Mouse (Mus musculus): ENCODE measurements at regions not wholly inside any gene's neighbourhood (a gene's known extent, or its start where the extent isn't known, plus 50 kb on each side); places are given as distances from the start of the nearest gene placed in this dataset.
"Not testable (repeated sequence)": the region's sequence is repeated elsewhere in the genome, so short reads cannot be mapped to it uniquely, and the experiment has no call there.

GRCm38 (mm10) chr7:95991250-95992032 is 179.6 kb upstream of the Tenm4 start:
- DNase-seq, result no peak

- no peak for DNase-seq
Observed at GRCm38 (mm10) chr7:95992033-95992516, 179.0 kb upstream of the Tenm4 start.

- no peak for DNase-seq
Observed at GRCm38 (mm10) chr7:95992521-95992920, 178.5 kb upstream of the Tenm4 start.

- peak in 1 of 2 experiments; percentile 3 for DNase-seq
Observed at GRCm38 (mm10) chr7:95997190-95997589, 173.9 kb upstream of the Tenm4 start.

GRCm38 (mm10) chr7:95999189-95999588 is 171.9 kb upstream of the Tenm4 start:
- no peak for DNase-seq

- no peak for DNase-seq
Observed at GRCm38 (mm10) chr7:96002401-96002800, 168.6 kb upstream of the Tenm4 start.

DNA sequence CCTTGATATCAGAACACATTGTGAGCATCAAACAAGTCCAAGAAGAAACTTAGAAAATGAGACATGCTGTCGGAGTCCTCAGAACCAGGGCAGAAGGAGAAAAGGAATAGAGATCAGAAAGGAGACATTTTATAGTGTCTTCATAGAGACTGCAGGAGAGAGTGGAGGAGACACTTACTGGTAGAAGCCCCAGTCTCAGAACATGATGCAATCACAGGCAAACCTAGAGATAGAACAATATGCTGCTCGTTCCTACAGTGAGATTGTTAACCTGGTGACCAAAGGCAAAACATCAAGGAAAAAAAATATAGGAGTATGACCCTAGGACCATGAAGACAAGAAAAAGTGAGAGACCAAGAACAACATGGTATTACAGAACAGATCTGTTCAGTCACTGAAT is 164.7 kb upstream of the Tenm4 start:
- no peak for DNase-seq

- no peak for DNase-seq
Observed at GRCm38 (mm10) chr7:96013008-96013407, 158.0 kb upstream of the Tenm4 start.

- DNase-seq, result no peak
Observed at GRCm38 (mm10) chr7:96017112-96017884, 153.7 kb upstream of the Tenm4 start.

- no peak for DNase-seq
Observed at GRCm38 (mm10) chr7:96024048-96024447, 147.0 kb upstream of the Tenm4 start.

- DNase-seq, result no peak
Observed at GRCm38 (mm10) chr7:96026781-96027418, 144.1 kb upstream of the Tenm4 start.

- DNase-seq, result no peak
Observed at GRCm38 (mm10) chr7:96033636-96034035, 137.4 kb upstream of the Tenm4 start.

- DNase-seq, result peak; percentile 17 to 21
Observed at GRCm38 (mm10) chr7:96035456-96035855, 135.6 kb upstream of the Tenm4 start.

- DNase-seq, result peak in 1 of 2 experiments; percentile 3
Observed at GRCm38 (mm10) chr7:96039628-96040027, 131.4 kb upstream of the Tenm4 start.

DNA sequence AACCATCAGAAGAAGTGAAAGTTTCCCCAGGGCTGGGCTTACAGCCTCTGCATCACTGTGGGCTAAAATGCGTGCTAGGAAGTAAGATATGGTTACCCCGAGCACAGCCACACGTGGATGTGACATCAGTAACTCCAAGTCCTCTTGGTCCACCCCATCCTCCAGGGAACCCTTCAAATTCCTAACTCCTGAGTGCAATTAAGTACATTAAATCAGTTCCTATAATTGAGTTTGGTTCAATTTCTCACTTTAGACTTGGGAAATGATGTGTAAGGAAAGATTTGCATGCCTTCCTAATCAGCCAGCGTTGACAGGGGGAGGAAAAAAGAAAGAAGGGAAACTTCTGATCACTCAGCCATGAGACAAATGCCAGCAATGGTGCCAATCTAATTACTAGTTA is 129.2 kb upstream of the Tenm4 start:
- DNase-seq, result no peak

GRCm38 (mm10) chr7:96051631-96052030 is 119.4 kb upstream of the Tenm4 start:
- DNase-seq, result no peak

DNA sequence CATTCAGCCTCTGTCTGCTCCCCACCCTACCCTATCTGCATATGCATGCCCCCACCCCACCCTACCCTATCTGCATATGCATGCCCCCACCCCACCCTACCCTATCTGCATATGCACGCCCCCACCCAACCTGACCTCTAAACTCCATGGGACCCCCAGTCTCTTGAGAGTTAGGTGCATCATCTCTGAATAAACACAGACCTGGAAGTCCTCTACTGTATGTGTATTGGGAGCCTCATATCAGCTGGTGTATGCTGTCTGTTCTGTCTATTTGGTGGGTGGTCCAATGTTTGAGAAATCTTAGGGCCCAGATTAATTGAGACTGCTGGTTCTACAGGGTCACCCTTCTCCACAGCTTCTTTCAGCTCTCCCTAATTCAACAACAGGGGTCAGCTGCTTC is 109.4 kb upstream of the Tenm4 start:
- DNase-seq, result not testable (repeated sequence)

GRCm38 (mm10) chr7:96078511-96078910 is 92.5 kb upstream of the Tenm4 start:
- DNase-seq, result no peak

- DNase-seq, result peak in 1 of 2 experiments; percentile 4
Observed at GRCm38 (mm10) chr7:96081676-96082075, 89.4 kb upstream of the Tenm4 start.

DNA sequence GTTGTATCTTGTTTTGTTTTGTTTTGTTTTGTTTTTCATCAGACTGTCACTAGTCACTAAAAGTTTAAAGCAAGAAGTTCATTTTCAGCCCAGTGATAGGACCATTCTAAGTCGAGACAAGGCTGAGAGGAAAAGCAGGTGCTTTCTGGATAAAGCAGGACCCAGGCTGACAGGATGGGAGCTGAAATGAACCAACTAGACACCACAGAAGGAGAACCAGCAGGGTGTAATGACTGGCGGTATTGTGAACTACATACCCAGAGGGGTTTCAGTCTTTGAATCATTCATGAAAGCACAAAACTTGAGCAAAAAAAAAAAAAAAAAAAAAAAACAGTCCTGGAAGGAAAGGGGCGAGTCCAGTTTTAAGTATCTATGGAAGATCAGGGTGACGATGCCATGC is 75.9 kb upstream of the Tenm4 start:
- no peak for DNase-seq

GRCm38 (mm10) chr7:96095752-96096151 is 75.3 kb upstream of the Tenm4 start:
- DNase-seq, result no peak

DNA sequence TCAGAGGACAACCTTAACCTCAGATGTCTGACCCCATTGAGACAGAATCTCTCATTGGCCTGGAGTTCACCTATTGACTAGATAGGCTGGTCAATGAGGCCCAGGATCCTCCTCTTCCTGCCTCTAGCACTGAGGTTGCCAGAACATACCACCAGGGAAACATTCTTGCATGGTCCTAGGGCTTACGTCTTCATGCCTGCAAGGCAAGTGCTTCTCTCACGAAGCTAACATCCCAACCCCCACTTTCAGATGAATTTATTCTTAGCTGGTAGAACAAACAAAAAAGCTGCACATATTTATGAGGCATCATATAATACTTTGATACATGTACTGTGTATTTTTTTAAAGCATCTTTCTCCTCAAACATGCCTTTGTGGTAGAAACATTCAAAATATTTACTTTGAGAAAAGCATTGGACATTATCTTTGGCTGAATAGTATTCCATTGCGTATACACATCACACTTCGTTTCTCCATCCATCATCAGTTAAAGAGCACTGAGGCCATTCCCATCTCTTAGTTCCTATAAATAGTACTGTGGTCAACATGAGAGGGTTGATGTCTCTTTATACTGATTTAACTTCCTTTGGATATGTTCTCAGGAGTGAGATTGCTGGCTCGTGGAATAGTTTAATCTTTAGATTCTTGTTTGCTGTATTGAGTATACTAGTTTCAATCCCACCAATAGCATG is 72.2 kb upstream of the Tenm4 start:
- no peak for DNase-seq

DNA sequence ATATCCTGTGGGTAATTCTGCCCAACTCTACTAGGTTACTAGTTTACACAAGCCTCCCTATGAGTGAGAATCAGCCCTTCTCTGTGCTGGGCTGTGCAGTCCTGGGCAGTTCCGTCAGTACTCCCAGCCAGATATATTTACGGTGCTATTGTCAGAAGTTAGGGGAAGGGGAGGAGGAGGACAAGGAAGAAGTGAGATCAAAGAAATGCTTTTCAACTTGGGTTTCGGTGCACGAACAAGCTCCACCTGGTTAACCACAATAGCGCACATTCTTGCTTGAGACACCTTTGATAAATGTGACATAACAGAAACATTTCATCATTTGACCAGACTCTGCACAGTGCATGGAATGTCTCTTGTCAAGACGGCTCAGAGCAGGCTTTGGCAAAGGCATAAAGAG is 68.3 kb upstream of the Tenm4 start:
- no peak for DNase-seq

Data from kidney, postnatal 4 days (tissue).